Mouse (Mus musculus): ENCODE results near the gene Tmem131. TPM values are rescaled to one million over a fixed set of nuclear protein-coding genes. Genes with fewer than 3 reads are reported as not detected.

Tmem131 gene
- total and polyA plus RNA-seq, 2 experiments from 2014 or later, result 3.9 to 10.1 TPM

GRCm38 (mm10) chr1:36970918-36971617 is 27.6 kb upstream of the Tmem131 start:
- ATAC-seq (ENCODE audit: insufficient read depth, low read depth), result no peak
- WGBS, result 86% methylated on average over 3 of the region's 3 CpGs
- H3K4me2 ChIP-seq (ENCODE audit: low read depth, low read length), result no peak overlapping the region

GRCm38 (mm10) chr1:36965831-36966230 is 22.4 kb upstream of the Tmem131 start:
- no peak overlapping the region for H3K27ac ChIP-seq (ENCODE audit: low read depth)
- H3K9me3 ChIP-seq (replicated peaks; ENCODE audit: control insufficient read depth, low read length), result no peaks in the 10 kb centered on the region
- no peak overlapping the region for H3K4me3 ChIP-seq (ENCODE audit: low read depth, low read length)
- WGBS, result 61% methylated on average over 5 of the region's 5 CpGs
- H3K36me3 ChIP-seq (replicated peaks; ENCODE audit: control insufficient read depth, insufficient read depth, low read length), result no peaks in the 10 kb centered on the region
- TF ChIP-seq CTCF (IDR thresholded peaks at IDR 0.05; ENCODE audit: low read depth) (no peak), EP300 (IDR thresholded peaks at IDR 0.05; ENCODE audit: low read depth) (no peak)
- DNase-seq (ENCODE audit: low spot score) (no peak), ATAC-seq (ENCODE audit: insufficient read depth, low read depth) (no peak)
- H3K27me3 ChIP-seq (ENCODE audit: control insufficient read depth, insufficient read depth, low read length), result no peaks in the 10 kb centered on the region
- H3K4me1 ChIP-seq (ENCODE audit: control insufficient read depth, insufficient read depth), result no peaks in the 10 kb centered on the region
- no peak overlapping the region for H3K9ac ChIP-seq (replicated peaks; ENCODE audit: low read depth, low read length)
- no peak overlapping the region for H3K4me2 ChIP-seq (ENCODE audit: low read depth, low read length)

More at GRCm38 (mm10) chr1:36970918-36971617, 27.6 kb upstream of the Tmem131 start:
- no peaks in the 10 kb centered on the region for H3K27me3 ChIP-seq (ENCODE audit: control insufficient read depth, insufficient read depth, low read length)
- no peaks in the 10 kb centered on the region for H3K4me1 ChIP-seq (ENCODE audit: control insufficient read depth, insufficient read depth)
- no peak overlapping the region for H3K4me3 ChIP-seq (ENCODE audit: low read depth, low read length)
- TF ChIP-seq EP300 (IDR thresholded peaks at IDR 0.05; ENCODE audit: low read depth), result no peak
- TF ChIP-seq CTCF (IDR thresholded peaks at IDR 0.05; ENCODE audit: low read depth), result no peak
- peaks cover 13% of the 10 kb centered on the region; the same call in 1 of the 2 replicates for H3K9me3 ChIP-seq (replicated peaks; ENCODE audit: control insufficient read depth, low read length)
- no peaks in the 10 kb centered on the region for H3K36me3 ChIP-seq (replicated peaks; ENCODE audit: control insufficient read depth, insufficient read depth, low read length)
- DNase-seq (ENCODE audit: low spot score), result no peak
- no peak overlapping the region for H3K27ac ChIP-seq (ENCODE audit: low read depth)
- no peak overlapping the region for H3K9ac ChIP-seq (replicated peaks; ENCODE audit: low read depth, low read length)

- no peak for TF ChIP-seq EP300 (IDR thresholded peaks at IDR 0.05; ENCODE audit: low read depth)
- TF ChIP-seq CTCF (IDR thresholded peaks at IDR 0.05; ENCODE audit: low read depth), result no peak
- no peak for ATAC-seq (ENCODE audit: insufficient read depth, low read depth)
Measured at GRCm38 (mm10) chr1:36962379-36963176, 19.1 kb upstream of the Tmem131 start.

DNA sequence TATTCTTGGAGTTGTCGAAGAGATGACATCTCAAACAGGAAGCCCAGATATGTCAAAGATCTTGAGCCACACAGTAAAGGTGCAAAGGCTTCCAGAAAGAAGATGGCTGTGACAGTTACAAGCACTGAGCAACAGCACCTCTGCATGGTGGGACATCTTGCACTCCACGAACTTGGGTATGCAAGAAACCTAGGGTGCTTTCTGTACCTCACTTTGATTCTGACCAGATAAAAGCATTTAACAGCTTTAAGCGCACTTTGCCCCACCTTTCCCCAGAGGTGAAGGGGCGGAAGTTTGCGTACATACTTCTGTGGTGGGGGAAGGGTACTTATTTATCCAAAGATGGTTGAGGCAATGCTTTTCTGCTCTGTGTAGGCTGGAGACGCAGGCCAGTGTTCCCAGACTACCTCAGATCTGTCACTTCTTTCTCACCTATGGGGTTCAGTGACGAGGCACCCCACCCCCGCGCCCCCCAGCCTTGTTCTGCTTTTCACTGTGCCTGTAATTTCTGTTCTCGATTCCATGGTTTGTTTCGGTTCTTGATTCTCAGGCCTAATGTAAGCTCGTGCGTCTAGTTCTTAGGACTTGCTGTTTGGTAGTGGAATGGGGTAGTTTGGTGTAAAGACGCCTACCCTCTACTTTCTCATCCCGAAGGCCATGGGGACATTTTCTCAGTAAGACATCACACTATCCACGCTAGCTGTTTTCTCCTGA is 17.2 kb upstream of the Tmem131 start:
- no peak for DNase-seq (ENCODE audit: low spot score)
- Histone ChIP-seq H3K9ac (replicated peaks; ENCODE audit: low read depth, low read length) (no peak overlapping the region), H3K4me1 (ENCODE audit: control insufficient read depth, insufficient read depth) (no peaks in the 10 kb centered on the region), H3K9me3 (replicated peaks; ENCODE audit: control insufficient read depth, low read length) (no peaks in the 10 kb centered on the region), H3K27ac (ENCODE audit: low read depth) (no peak overlapping the region), H3K4me2 (ENCODE audit: low read depth, low read length) (no peak overlapping the region), H3K4me3 (ENCODE audit: low read depth, low read length) (no peak overlapping the region), H3K27me3 (ENCODE audit: control insufficient read depth, insufficient read depth, low read length) (no peaks in the 10 kb centered on the region), H3K36me3 (replicated peaks; ENCODE audit: control insufficient read depth, insufficient read depth, low read length) (no peaks in the 10 kb centered on the region)
- whole genome bisulfite sequencing, result 77% methylated on average over 16 of the region's 16 CpGs
- TF ChIP-seq CTCF (IDR thresholded peaks at IDR 0.05; ENCODE audit: low read depth) (no peak), EP300 (IDR thresholded peaks at IDR 0.05; ENCODE audit: low read depth) (no peak)
- no peak for ATAC-seq (ENCODE audit: insufficient read depth, low read depth)

More at GRCm38 (mm10) chr1:36962379-36963176, 19.1 kb upstream of the Tmem131 start:
- Histone ChIP-seq H3K27ac (ENCODE audit: low read depth) (no peak overlapping the region), H3K4me3 (ENCODE audit: low read depth, low read length) (no peak overlapping the region), H3K9ac (replicated peaks; ENCODE audit: low read depth, low read length) (no peak overlapping the region), H3K9me3 (replicated peaks; ENCODE audit: control insufficient read depth, low read length) (no peaks in the 10 kb centered on the region), H3K27me3 (ENCODE audit: control insufficient read depth, insufficient read depth, low read length) (no peaks in the 10 kb centered on the region), H3K4me1 (ENCODE audit: control insufficient read depth, insufficient read depth) (no peaks in the 10 kb centered on the region), H3K36me3 (replicated peaks; ENCODE audit: control insufficient read depth, insufficient read depth, low read length) (no peaks in the 10 kb centered on the region), H3K4me2 (ENCODE audit: low read depth, low read length) (no peak overlapping the region)
- 77% methylated on average over 10 of the region's 10 CpGs for WGBS
- no peak for DNase-seq (ENCODE audit: low spot score)

DNA sequence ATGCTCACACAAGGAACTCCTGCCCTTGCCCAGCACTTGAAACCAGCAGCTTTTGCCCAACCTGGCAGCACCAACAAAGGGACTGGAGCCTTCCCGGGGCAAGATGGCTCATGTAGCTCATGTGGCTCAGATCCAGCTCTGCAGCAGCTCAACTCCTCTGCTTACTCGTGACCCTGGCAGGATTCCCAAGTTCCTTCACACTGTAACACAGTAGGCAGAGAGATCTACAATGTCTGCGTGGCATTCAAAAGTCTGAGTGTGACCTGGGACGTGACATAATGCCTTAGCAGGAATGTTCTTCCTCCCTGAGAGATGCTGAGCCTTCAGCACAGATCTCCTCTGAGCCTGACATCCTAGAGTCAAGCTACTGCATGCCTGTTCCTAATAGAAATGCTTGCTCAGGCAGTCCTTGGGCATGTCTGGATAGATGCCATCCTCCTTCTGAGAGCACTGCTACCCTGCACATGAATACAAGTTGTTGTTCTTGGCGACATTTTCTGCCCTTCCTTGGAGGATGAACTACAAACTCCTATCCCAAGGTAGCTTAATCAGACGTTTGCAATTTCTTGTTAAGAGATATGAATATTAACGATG is 6.2 kb upstream of the Tmem131 start:
- Histone ChIP-seq H3K9me3 (replicated peaks; ENCODE audit: control insufficient read depth, low read length) (no peaks in the 10 kb centered on the region), H3K36me3 (replicated peaks; ENCODE audit: control insufficient read depth, insufficient read depth, low read length) (no peaks in the 10 kb centered on the region), H3K4me3 (ENCODE audit: low read depth, low read length) (no peak overlapping the region), H3K9ac (replicated peaks; ENCODE audit: low read depth, low read length) (no peak overlapping the region), H3K27ac (ENCODE audit: low read depth) (no peak overlapping the region), H3K27me3 (ENCODE audit: control insufficient read depth, insufficient read depth, low read length) (no peaks in the 10 kb centered on the region), H3K4me1 (ENCODE audit: control insufficient read depth, insufficient read depth) (0 out of 2 replicates have a peak, but pooled peaks cover 2% of the 10 kb centered on the region), H3K4me2 (ENCODE audit: low read depth, low read length) (no peak overlapping the region)
- 32% methylated on average over 7 of the region's 7 CpGs for WGBS
- DNase-seq (ENCODE audit: low spot score), result peak; percentile 47
- TF ChIP-seq CTCF (IDR thresholded peaks at IDR 0.05; ENCODE audit: low read depth), result no peak
- no peak for TF ChIP-seq EP300 (IDR thresholded peaks at IDR 0.05; ENCODE audit: low read depth)
- peak; percentile 58 for ATAC-seq (ENCODE audit: insufficient read depth, low read depth)
